Mouse (Mus musculus) CH12.LX (cell line): ENCODE data around the gene Lbhd1. TPM values are rescaled to one million over a fixed set of nuclear protein-coding genes. Genes with fewer than 3 reads are reported as not detected.

Experiments used
- DNase-seq: peaks from one replicate; pipeline ENCODE4 v3.0.0-alpha.2; 2013; ENCODE audit errors: extremely low read depth
- H3K27ac ChIP-seq: 2 replicates; pipeline ENCODE4 v1.5.1; 2012; ENCODE audit warnings: low read depth, mild to moderate bottlenecking, control low read depth, moderate library complexity; ENCODE audit not compliant: insufficient read depth
- H3K27me3 ChIP-seq: replicated peaks from 2 replicates; pipeline ENCODE3; 2012; ENCODE audit warnings: inconsistent platforms
- H3K36me3 ChIP-seq, 2 experiments: replicated peaks in 1 of 2; 2 replicates each; pipeline versions ENCODE3 to v1.6.1; 2012; ENCODE audit warnings: inconsistent platforms in 1 of 2, low read length in 1 of 2, mild to moderate bottlenecking in 1 of 2, mixed read lengths in 1 of 2, moderate library complexity in 1 of 2; ENCODE audit not compliant: control insufficient read depth in 1 of 2, insufficient read depth in 1 of 2
- H3K4me1 ChIP-seq, 2 experiments: 2 replicates each; pipeline ENCODE4 v1.6.1; 2012; ENCODE audit warnings: inconsistent platforms in 1 of 2, moderate library complexity in 1 of 2; ENCODE audit not compliant: insufficient read depth in 2 of 2, control insufficient read depth in 1 of 2
- H3K4me2 ChIP-seq: 2 replicates; pipeline ENCODE4 v1.6.1; 2012; ENCODE audit warnings: low read depth, mild to moderate bottlenecking, control low read depth; ENCODE audit not compliant: poor library complexity, insufficient read depth, severe bottlenecking
- H3K4me3 ChIP-seq, 3 experiments: fragments of 150-350 bp in 1 of 3; sonication (generic) in 1 of 3; replicated peaks in 1 of 3; 2 replicates each; pipeline versions ENCODE3 to v1.5.1; 2011 to 2012; ENCODE audit warnings: low read depth in 2 of 3, low read length in 2 of 3, mild to moderate bottlenecking in 2 of 3, moderate library complexity in 2 of 3, control low read depth in 1 of 3, improper control_type of control experiment in 1 of 3, inconsistent platforms in 1 of 3, mixed read lengths in 1 of 3; ENCODE audit not compliant: poor library complexity in 1 of 3
- H3K79me2 ChIP-seq: replicated peaks from 2 replicates; pipeline ENCODE4 v1.6.1; 2012; ENCODE audit warnings: mild to moderate bottlenecking, moderate library complexity; ENCODE audit not compliant: control insufficient read depth, poor library complexity, insufficient read depth, severe bottlenecking; ENCODE audit errors: extremely low read depth
- H3K9ac ChIP-seq: 2 replicates; pipeline ENCODE4 v1.6.1; 2012; ENCODE audit warnings: low read depth, mild to moderate bottlenecking, control low read depth, moderate library complexity; ENCODE audit not compliant: insufficient read depth
- H3K9me3 ChIP-seq: replicated peaks from 2 replicates; pipeline ENCODE3; 2012; ENCODE audit warnings: low read length, inconsistent platforms, mixed read lengths
- CHD1 ChIP-seq: IDR thresholded peaks from 2 replicates; pipeline ENCODE4 v1.6.1; 2012; ENCODE audit warnings: low read depth, low read length, improper control_type of control experiment, inconsistent platforms
- CHD2 ChIP-seq: IDR thresholded peaks from 2 replicates; pipeline ENCODE4 v1.6.1; 2011; ENCODE audit warnings: low read length, improper control_type of control experiment
- E2F4 ChIP-seq: IDR thresholded peaks from 2 replicates; pipeline ENCODE4 v1.6.1; 2011; ENCODE audit warnings: low read depth, low read length, improper control_type of control experiment; ENCODE audit not compliant: insufficient replicate concordance
- EP300 ChIP-seq: IDR thresholded peaks from 2 replicates; pipeline ENCODE4 v1.6.1; 2011; ENCODE audit warnings: low read length, improper control_type of control experiment
- IRF4 ChIP-seq: IDR thresholded peaks from 2 replicates; pipeline ENCODE4 v1.6.1; 2014; ENCODE audit warnings: low read depth, mild to moderate bottlenecking, inconsistent platforms, low read length, improper control_type of control experiment
- KAT2A ChIP-seq: IDR thresholded peaks from 2 replicates; pipeline ENCODE4 v1.6.1; 2012; ENCODE audit warnings: low read length, improper control_type of control experiment, inconsistent platforms; ENCODE audit not compliant: insufficient replicate concordance
- MAZ ChIP-seq: IDR thresholded peaks from 2 replicates; pipeline ENCODE4 v1.6.1; 2012; ENCODE audit warnings: low read depth, mild to moderate bottlenecking, inconsistent platforms, low read length, improper control_type of control experiment, moderate library complexity
- MYC ChIP-seq: IDR thresholded peaks from 2 replicates; pipeline ENCODE4 v1.6.1; 2011; ENCODE audit warnings: low read depth, mild to moderate bottlenecking, improper control_type of control experiment, low read length
- NRF1 ChIP-seq: IDR thresholded peaks from 2 replicates; pipeline ENCODE4 v1.6.1; 2014; ENCODE audit warnings: low read depth, mild to moderate bottlenecking, inconsistent platforms, low read length, improper control_type of control experiment, moderate library complexity
- POLR2A ChIP-seq: IDR thresholded peaks from 2 replicates; pipeline ENCODE4 v1.6.1; 2011; ENCODE audit warnings: low read depth, mild to moderate bottlenecking, improper control_type of control experiment, low read length
- POLR2AphosphoS2 ChIP-seq: IDR thresholded peaks from 2 replicates; pipeline ENCODE4 v1.6.1; 2011; ENCODE audit warnings: low read depth, low read length, improper control_type of control experiment
- RAD21 ChIP-seq: IDR thresholded peaks from 2 replicates; pipeline ENCODE4 v1.6.1; 2011; ENCODE audit warnings: low read depth, mild to moderate bottlenecking, low read length, improper control_type of control experiment, moderate library complexity
- SIN3A ChIP-seq: IDR thresholded peaks from 2 replicates; pipeline ENCODE4 v1.6.1; 2012; ENCODE audit warnings: low read length, improper control_type of control experiment, inconsistent platforms
- TBP ChIP-seq: conservative IDR thresholded peaks from 2 replicates; pipeline ENCODE4 v1.6.1; 2011; ENCODE audit warnings: low read depth, low read length, improper control_type of control experiment
- USF1 ChIP-seq: IDR thresholded peaks from 2 replicates; pipeline ENCODE4 v1.6.1; 2014; ENCODE audit warnings: low read depth, mild to moderate bottlenecking, inconsistent platforms, low read length, improper control_type of control experiment
- ZC3H11A ChIP-seq: IDR thresholded peaks from 2 replicates; pipeline ENCODE4 v1.6.1; 2012; ENCODE audit warnings: low read depth, mild to moderate bottlenecking, inconsistent platforms, low read length, improper control_type of control experiment
- ZMIZ1 ChIP-seq: IDR thresholded peaks from 2 replicates; pipeline ENCODE4 v1.6.1; 2012; ENCODE audit warnings: low read depth, mild to moderate bottlenecking, inconsistent platforms, low read length, improper control_type of control experiment
- dilution Hi-C: fragments of 300-500 bp; cut with MboI; formaldehyde crosslinking; loops from 2 replicates; pipeline ENCODE4 v1.14.3; 2020; ENCODE audit warnings: low sequenced_read_pairs; ENCODE audit not compliant: extremely low pct_unique_long_range_greater_than_20kb, extremely low pct_ligation_motif_present
- in situ Hi-C: fragments of 300-500 bp; cut with MboI; formaldehyde crosslinking; loops from 3 replicates; pipeline ENCODE4 v1.14.3; 2019; ENCODE audit warnings: low sequenced_read_pairs, low pct_ligation_motif_present, low pct_unique_long_range_greater_than_20kb, mixed read lengths
- polyA plus RNA-seq: library from polyadenylated mRNA; unstranded; fragments of >175 nt; gene quantifications from 2 replicates; pipeline ENCODE4 v1.2.1, GENCODE M21; 2012; ENCODE audit warnings: low read depth; ENCODE audit not compliant: insufficient read length
- total RNA-seq, 2 experiments: library from RNA; depleted of rRNA; stranded (reverse); fragments of 300-350 nt in 1 of 2; fragments of >200 nt in 1 of 2; gene quantifications; 2 replicates each; pipeline ENCODE4 v1.2.3; 2012 to 2014

Lbhd1 gene
- total and polyA plus RNA-seq, 3 experiments = 7.5 to 50.4 (median 15.6) TPM

GRCm38 (mm10) chr19:8908531-8908930, 25.0 kb downstream of the Lbhd1 start:
- H3K9ac ChIP-seq = no peak overlapping the region
- no peaks in the 10 kb centered on the region for H3K9me3 ChIP-seq
- H3K4me3 ChIP-seq = no peak overlapping the region
- no peaks in the 10 kb centered on the region for H3K27me3 ChIP-seq
- peaks cover 88 to 97% of the 10 kb centered on the region in 2 experiments for H3K36me3 ChIP-seq
- peaks cover 10% of the 10 kb centered on the region; the same call in 1 of the 2 replicates for H3K79me2 ChIP-seq
- no peak for TF ChIP-seq NRF1
- no peak for TF ChIP-seq SIN3A
- no peak for TF ChIP-seq RAD21
- no peak for TF ChIP-seq MYC
- TF ChIP-seq ZC3H11A = no peak
- TF ChIP-seq E2F4 = no peak
- TF ChIP-seq POLR2AphosphoS2 = no peak
- TF ChIP-seq ZMIZ1 = no peak
- no peak for TF ChIP-seq TBP
- no peak for TF ChIP-seq IRF4
- no peak for TF ChIP-seq EP300
- TF ChIP-seq KAT2A = no peak
- no peak for TF ChIP-seq USF1
- no peak for TF ChIP-seq CHD1
- in situ Hi-C loops = no loop called here
- H3K4me1 ChIP-seq = no peaks in the 10 kb centered on the region
- no peak overlapping the region for H3K27ac ChIP-seq
- H3K4me2 ChIP-seq = no peak overlapping the region
- dilution Hi-C loops = no loop called here
- no peak for DNase-seq

GRCm38 (mm10) chr19:8911810-8912209, 28.3 kb downstream of the Lbhd1 start:
- peaks cover 93 to 98% of the 10 kb centered on the region in 2 experiments for H3K36me3 ChIP-seq
- no peak for DNase-seq
- no peaks in the 10 kb centered on the region for H3K79me2 ChIP-seq
- no peak overlapping the region for H3K9ac ChIP-seq
- no peak for TF ChIP-seq CHD2
- no peak overlapping the region for H3K27ac ChIP-seq
- no peaks in the 10 kb centered on the region for H3K4me1 ChIP-seq
- no peaks in the 10 kb centered on the region for H3K27me3 ChIP-seq
- no peak overlapping the region for H3K4me2 ChIP-seq
- H3K9me3 ChIP-seq = no peaks in the 10 kb centered on the region
- dilution Hi-C loops (no loop called here), in situ Hi-C loops (no loop called here)
- H3K4me3 ChIP-seq = no peak overlapping the region

- Histone ChIP-seq H3K36me3 (peaks cover 74 to 80% of the 10 kb centered on the region in 2 experiments), H3K4me2 (no peak overlapping the region), H3K4me3 (no peak overlapping the region), H3K79me2 (no peaks in the 10 kb centered on the region), H3K27me3 (no peaks in the 10 kb centered on the region), H3K27ac (no peak overlapping the region), H3K4me1 (no peaks in the 10 kb centered on the region), H3K9ac (no peak overlapping the region), H3K9me3 (no peaks in the 10 kb centered on the region)
- no peak for DNase-seq
- TF ChIP-seq MAZ (no peak), POLR2A (no peak)
- in situ Hi-C loops (no loop called here), dilution Hi-C loops (no loop called here)
Observed at GRCm38 (mm10) chr19:8914212-8914611, 30.7 kb downstream of the Lbhd1 start.
